ENCODE assay signal across 19 mouse cellular contexts in the genomic region with DNA sequence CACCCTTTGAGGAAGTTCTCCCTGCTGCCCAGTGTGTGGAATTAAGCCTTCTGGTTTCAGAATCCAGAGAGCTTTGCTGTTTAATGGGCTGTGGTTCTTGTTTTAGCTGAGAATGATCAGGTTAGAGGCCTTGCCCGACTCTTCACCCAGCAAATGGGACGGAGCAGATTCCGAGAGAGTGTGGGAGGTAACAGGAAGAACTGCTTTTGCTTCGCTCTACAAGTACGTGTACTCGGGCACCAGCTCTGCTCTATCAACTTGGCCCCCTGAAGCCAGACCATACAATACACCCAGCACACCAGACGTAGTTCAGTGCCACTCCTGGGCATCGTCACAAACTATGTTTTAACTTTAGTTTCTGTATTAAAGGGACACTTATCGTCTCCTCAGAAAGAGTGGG.
"Had no signal": no experiment of that assay in that cellular context is flagged by ENCODE, and none has a peak within 500 bp of the region (broad histone marks: within the 10 kb centered on the region; RNA-seq: fewer than 3 reads in every experiment).

No protein-coding gene starts in this region.

- H3K4me1 ChIP-seq: midbrain, embryonic 10.5 days; neural tube, embryonic 13.5 days; neural tube, embryonic 15.5 days had no signal

- H3K27me3 ChIP-seq: midbrain, embryonic 12.5 days; neural tube, embryonic 13.5 days; neural tube, embryonic 15.5 days had no signal

- H3K9ac ChIP-seq: lung, embryonic 14.5 days; midbrain, embryonic 12.5 days; neural tube, embryonic 13.5 days; neural tube, embryonic 15.5 days had no signal

- DNase-seq: lung, adult 18-20 months; lung, embryonic 14.5 days; lung, postnatal 10 days; lung, postnatal 4 days; midbrain, embryonic 14.5 days; retina, postnatal 1 day; right cerebral cortex, adult 18-20 months; right cerebral cortex, postnatal 25 days; right cerebral cortex, postnatal 4 days; spleen, adult 18-20 months; thymus, adult 18-20 months; thymus, postnatal 14 days; thymus, postnatal 36 days had no signal

- H3K9me3 ChIP-seq: midbrain, embryonic 10.5 days; midbrain, embryonic 12.5 days; neural tube, embryonic 13.5 days; neural tube, embryonic 15.5 days had no signal

- H3K4me2 ChIP-seq: lung, embryonic 14.5 days; midbrain, embryonic 12.5 days; neural tube, embryonic 13.5 days; neural tube, embryonic 15.5 days had no signal

- ATAC-seq: midbrain, embryonic 16.5 days had no signal

- H3K4me3 ChIP-seq: midbrain, embryonic 10.5 days; midbrain, embryonic 12.5 days; myocyte; neural tube, embryonic 13.5 days; neural tube, embryonic 15.5 days had no signal

- H3K27ac ChIP-seq: midbrain, embryonic 10.5 days; midbrain, embryonic 12.5 days; neural tube, embryonic 13.5 days; neural tube, embryonic 15.5 days had no signal
